Mouse (Mus musculus): ENCODE results near the gene Arid3a.

Gene Arid3a

GRCm38 (mm10) chr10:79927324-79928029 lies 634 bp downstream of the Arid3a start:
- ATAC-seq (ENCODE audit: low TSS enrichment), result peak; percentile 20; the same call in 1 of the 2 replicates

- ATAC-seq (ENCODE audit: low TSS enrichment), result no peak
Observed at GRCm38 (mm10) chr10:79928030-79928694, 1.3 kb downstream of the Arid3a start.

GRCm38 (mm10) chr10:79928907-79929701 lies 2.3 kb downstream of the Arid3a start:
- no peak for ATAC-seq (ENCODE audit: low TSS enrichment)

- ATAC-seq (ENCODE audit: low TSS enrichment), result no peak
Observed at GRCm38 (mm10) chr10:79929967-79930825, 3.4 kb downstream of the Arid3a start.

GRCm38 (mm10) chr10:79930826-79931186 lies 4.0 kb downstream of the Arid3a start:
- no peak for ATAC-seq (ENCODE audit: low TSS enrichment)

GRCm38 (mm10) chr10:79931797-79932196 lies 5.0 kb downstream of the Arid3a start:
- ATAC-seq (ENCODE audit: low TSS enrichment), result no peak

GRCm38 (mm10) chr10:79932736-79933135 lies 5.9 kb downstream of the Arid3a start:
- ATAC-seq (ENCODE audit: low TSS enrichment), result peak; percentile 22; the same call in 1 of the 2 replicates

- ATAC-seq (ENCODE audit: low TSS enrichment), result no peak
Observed at GRCm38 (mm10) chr10:79933145-79933679, 6.4 kb downstream of the Arid3a start.

GRCm38 (mm10) chr10:79933861-79934260 lies 7.0 kb downstream of the Arid3a start:
- no peak for ATAC-seq (ENCODE audit: low TSS enrichment)

GRCm38 (mm10) chr10:79934272-79934721 lies 7.5 kb downstream of the Arid3a start:
- ATAC-seq (ENCODE audit: low TSS enrichment), result peak; percentile 60

- ATAC-seq (ENCODE audit: low TSS enrichment), result no peak
Observed at GRCm38 (mm10) chr10:79934794-79935569, 8.1 kb downstream of the Arid3a start.

GRCm38 (mm10) chr10:79936284-79936910 lies 9.6 kb downstream of the Arid3a start:
- no peak for ATAC-seq (ENCODE audit: low TSS enrichment)

GRCm38 (mm10) chr10:79936911-79937441 lies 10.1 kb downstream of the Arid3a start:
- ATAC-seq (ENCODE audit: low TSS enrichment), result no peak

- no peak for ATAC-seq (ENCODE audit: low TSS enrichment)
Observed at GRCm38 (mm10) chr10:79937775-79938526, 11.1 kb downstream of the Arid3a start.

GRCm38 (mm10) chr10:79940749-79941148 lies 13.9 kb downstream of the Arid3a start:
- ATAC-seq (ENCODE audit: low TSS enrichment), result no peak

GRCm38 (mm10) chr10:79942988-79943387 lies 16.1 kb downstream of the Arid3a start:
- no peak for ATAC-seq (ENCODE audit: low TSS enrichment)

GRCm38 (mm10) chr10:79943471-79943901 lies 16.6 kb downstream of the Arid3a start:
- ATAC-seq (ENCODE audit: low TSS enrichment), result no peak

- no peak for ATAC-seq (ENCODE audit: low TSS enrichment)
Observed at GRCm38 (mm10) chr10:79945507-79946234, 18.8 kb downstream of the Arid3a start.

Data from frontal cortex, adult (tissue).